Mouse (Mus musculus): ENCODE results near the gene Rpl21. TPM values are rescaled to one million over a fixed set of nuclear protein-coding genes. Genes with fewer than 3 reads are reported as not detected.

Rpl21 gene
- polyA plus RNA-seq (2014; fragmentation: Illumina TruSeq; extraction: RNeasy Lipid Tissue Mini Kit (QIAGEN cat#74804); ENCODE audit: low read depth, low replicate concordance) = 268 TPM

DNA sequence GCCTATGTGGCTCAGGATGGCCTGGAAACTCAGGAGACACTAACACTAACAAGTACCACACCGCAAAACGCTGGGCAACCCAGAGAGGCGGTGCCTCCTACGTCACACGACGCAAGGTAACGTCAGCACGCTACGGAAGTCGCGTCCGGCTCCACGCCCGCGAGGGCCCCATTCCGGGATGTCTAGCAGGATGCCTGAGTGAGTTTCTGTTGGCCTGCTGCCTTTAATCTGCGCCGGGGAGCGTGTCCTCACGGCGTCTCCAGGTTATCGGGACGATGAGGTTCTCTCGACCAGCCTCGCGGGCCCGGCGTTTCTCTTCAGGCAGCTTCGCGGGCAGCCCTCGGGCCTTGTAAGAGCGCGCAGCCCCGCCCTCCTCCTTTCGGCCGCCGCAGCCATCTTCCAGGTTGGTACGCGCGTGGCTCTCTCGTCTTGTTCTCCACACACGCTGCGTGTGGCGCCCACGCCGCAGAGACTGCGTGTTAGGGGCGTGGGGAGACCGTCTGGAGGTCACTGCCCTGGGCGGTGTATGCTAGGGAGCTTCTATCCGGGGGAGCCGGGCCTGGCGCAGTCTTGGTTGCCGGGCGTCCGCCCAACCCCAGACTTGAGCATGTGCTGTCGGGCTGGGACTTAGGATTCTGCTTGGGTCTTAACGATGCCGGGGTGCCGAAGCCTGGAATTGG, at the start of gene Rpl21:
Gene Rpl21, plus strand, starts transcription at position 122 of the 680 bp plus-strand sequence.

DNA sequence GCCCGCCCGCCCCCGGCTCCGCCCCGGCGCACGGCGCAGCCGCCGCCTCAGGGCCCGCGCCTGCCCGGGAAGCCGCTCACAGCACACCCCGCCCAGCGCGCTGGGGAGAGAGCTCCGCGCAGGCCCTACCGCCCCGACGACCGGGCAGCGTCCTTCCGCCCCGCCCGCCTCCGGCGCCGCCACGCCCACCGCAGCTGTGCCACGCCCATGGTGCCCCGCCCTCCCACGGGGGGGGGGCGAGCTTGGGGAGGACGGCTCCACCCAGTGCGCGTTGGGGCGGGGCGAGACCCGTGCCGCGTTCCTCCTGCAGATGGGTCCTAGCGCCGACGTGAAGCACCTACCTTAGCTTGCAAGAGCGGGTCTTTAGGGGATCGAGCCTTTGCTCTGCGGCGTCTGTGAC, 37.8 kb upstream of the Rpl21 start, which contains the start of gene Usp12:
Gene Usp12, minus strand, starts transcription at position 154 of the 400 bp plus-strand sequence.

DNA sequence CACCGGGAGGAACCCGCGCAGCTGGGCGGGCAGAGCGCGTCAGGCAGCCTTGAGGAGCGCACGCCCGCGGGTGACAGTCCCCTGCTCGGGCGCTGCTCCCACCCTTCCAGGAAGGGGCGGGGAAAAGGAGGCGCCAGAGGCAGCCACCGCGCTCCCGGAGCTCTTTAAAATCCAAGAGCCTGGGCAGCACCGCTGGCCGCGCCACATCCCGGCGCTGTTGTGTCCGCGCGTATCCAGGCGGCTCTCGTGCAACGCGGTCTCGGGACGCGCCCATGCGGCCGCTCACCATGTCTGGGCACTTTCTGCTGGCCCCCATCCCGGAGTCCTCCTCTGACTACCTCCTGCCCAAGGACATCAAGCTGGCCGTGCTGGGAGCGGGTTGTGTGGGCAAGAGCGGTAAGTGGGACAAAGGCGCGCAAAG, 12.3 kb downstream of the Rpl21 start, which contains the start of gene Rasl11a:
Gene Rasl11a, plus strand, starts transcription at position 127 of the 421 bp plus-strand sequence.

Other genes with a start within 250 kb of the Rpl21 start
- gene Gpr12, start 247.7 kb upstream of the Rpl21 start, polyA plus RNA-seq (2014; fragmentation: Illumina TruSeq; extraction: RNeasy Lipid Tissue Mini Kit (QIAGEN cat#74804); ENCODE audit: low read depth, low replicate concordance) = 0.36 TPM
- gene Usp12, start 37.9 kb upstream of the Rpl21 start, polyA plus RNA-seq (2014; fragmentation: Illumina TruSeq; extraction: RNeasy Lipid Tissue Mini Kit (QIAGEN cat#74804); ENCODE audit: low read depth, low replicate concordance) = 82.8 TPM
- 3.6 TPM for gene Rasl11a, start 12.2 kb downstream of the Rpl21 start, polyA plus RNA-seq (2014; fragmentation: Illumina TruSeq; extraction: RNeasy Lipid Tissue Mini Kit (QIAGEN cat#74804); ENCODE audit: low read depth, low replicate concordance)
- 25.1 TPM for gene Gtf3a, start 115.8 kb downstream of the Rpl21 start, polyA plus RNA-seq (2014; fragmentation: Illumina TruSeq; extraction: RNeasy Lipid Tissue Mini Kit (QIAGEN cat#74804); ENCODE audit: low read depth, low replicate concordance)
- gene Mtif3, start 130.9 kb downstream of the Rpl21 start, polyA plus RNA-seq (2014; fragmentation: Illumina TruSeq; extraction: RNeasy Lipid Tissue Mini Kit (QIAGEN cat#74804); ENCODE audit: low read depth, low replicate concordance) = 42.2 TPM
- 11.0 TPM for gene Lnx2, start 243.7 kb downstream of the Rpl21 start, polyA plus RNA-seq (2014; fragmentation: Illumina TruSeq; extraction: RNeasy Lipid Tissue Mini Kit (QIAGEN cat#74804); ENCODE audit: low read depth, low replicate concordance)
- gene Polr1d, start 244.2 kb downstream of the Rpl21 start, polyA plus RNA-seq (2014; fragmentation: Illumina TruSeq; extraction: RNeasy Lipid Tissue Mini Kit (QIAGEN cat#74804); ENCODE audit: low read depth, low replicate concordance) = 103 TPM